Mouse (Mus musculus): ENCODE data around the gene Eaf2. TPM values are rescaled to one million over a fixed set of nuclear protein-coding genes. Genes with fewer than 3 reads are reported as not detected.
"Not testable (repeated sequence)": the region's sequence is repeated elsewhere in the genome, so short reads cannot be mapped to it uniquely, and the experiment has no call there.

The Eaf2 gene
- polyA plus RNA-seq, 1 experiment from 2014 or later = 1.7 TPM

DNA sequence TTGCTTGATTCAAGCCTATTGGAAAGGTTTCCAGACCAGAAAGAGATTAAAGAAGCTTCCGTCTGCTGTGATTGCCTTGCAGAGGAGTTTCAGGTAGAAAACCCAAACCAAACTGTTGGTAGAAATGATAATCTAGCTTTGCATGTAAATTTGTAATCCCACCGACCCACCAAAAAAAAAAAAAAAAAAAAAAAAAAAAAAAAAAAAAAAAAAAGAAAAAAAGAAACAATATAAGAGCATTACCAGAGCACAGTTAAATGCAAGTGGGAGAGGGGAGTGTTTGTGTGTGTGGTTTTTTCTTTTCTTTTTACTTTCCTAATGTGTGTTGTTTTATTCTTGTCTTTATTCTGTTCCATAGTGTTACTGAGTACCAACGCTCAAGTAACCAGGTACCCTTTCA lies 23.6 kb downstream of the Eaf2 start:
- no peaks in the 10 kb centered on the region for H3K27me3 ChIP-seq
- DNase-seq (ENCODE audit: low read depth, low spot score) (no peak), ATAC-seq (no peak)
- CTCF ChIA-PET = interaction anchor here (1.0 kb wide), 1 partner anchor 9 kb away, joined by 3 read pairs; no protein-coding TSS in a partner anchor
- in situ Hi-C loops (cut with MboI; ENCODE audit: low pct_unique_long_range_greater_than_20kb) = no loop called here
- POLR2A ChIA-PET = no interaction called here
- no peak for TF ChIP-seq CTCF (IDR thresholded peaks at IDR 0.05)

DNA sequence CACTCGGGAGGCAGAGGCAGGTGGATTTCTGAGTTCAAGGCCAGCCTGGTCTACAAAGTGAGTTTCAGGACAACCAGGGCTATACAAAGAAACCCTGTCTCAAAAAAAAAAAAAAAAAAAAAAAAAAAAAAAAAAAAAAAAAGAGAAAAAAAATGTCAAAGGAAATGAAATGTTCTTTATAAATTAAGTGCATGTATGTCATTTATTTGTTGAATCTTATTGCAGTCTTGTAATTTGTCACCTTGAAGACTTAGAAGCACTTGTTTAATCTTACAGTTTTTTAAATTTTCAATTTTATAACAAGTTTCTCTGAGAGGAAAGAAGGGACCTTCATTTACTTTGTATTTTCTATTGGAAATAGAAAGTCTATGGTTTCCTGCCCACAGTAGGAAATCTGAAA lies 27.9 kb downstream of the Eaf2 start:
- DNase-seq (ENCODE audit: low read depth, low spot score); POLR2A ChIA-PET; CTCF ChIA-PET; ATAC-seq; H3K27me3 ChIP-seq; in situ Hi-C loops (cut with MboI; ENCODE audit: low pct_unique_long_range_greater_than_20kb): not testable (repeated sequence)

DNA sequence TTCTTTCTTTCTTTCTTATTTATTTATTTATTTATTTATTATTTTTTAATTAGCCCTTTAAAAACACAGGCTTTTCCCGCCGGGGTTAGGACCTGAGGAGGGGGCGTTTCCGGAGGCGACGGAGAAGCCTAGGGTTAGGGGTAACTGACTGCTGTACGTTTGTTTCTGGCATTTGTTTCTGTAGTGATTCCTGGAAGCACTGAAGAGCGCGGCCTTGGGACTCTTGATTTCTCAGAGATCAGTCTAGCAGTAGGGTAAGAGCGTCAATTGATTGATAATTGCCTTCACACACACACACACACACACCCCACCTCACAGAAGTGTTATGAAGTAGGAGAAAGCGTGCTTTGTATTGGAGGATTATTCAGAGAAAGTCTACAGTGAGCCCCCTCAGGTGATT lies 46.0 kb downstream of the Eaf2 start:
- no peak for DNase-seq (ENCODE audit: low read depth, low spot score)
- no peak for ATAC-seq
- H3K27me3 ChIP-seq = peaks cover 8% of the 10 kb centered on the region
- POLR2A ChIA-PET = interaction anchor here (1.1 kb wide), 1 partner anchor 9 kb away, joined by 4 read pairs; no protein-coding TSS in a partner anchor
- in situ Hi-C loops (cut with MboI; ENCODE audit: low pct_unique_long_range_greater_than_20kb) = no loop called here
- CTCF ChIA-PET = no interaction called here
- no peak for TF ChIP-seq CTCF (IDR thresholded peaks at IDR 0.05)

DNA sequence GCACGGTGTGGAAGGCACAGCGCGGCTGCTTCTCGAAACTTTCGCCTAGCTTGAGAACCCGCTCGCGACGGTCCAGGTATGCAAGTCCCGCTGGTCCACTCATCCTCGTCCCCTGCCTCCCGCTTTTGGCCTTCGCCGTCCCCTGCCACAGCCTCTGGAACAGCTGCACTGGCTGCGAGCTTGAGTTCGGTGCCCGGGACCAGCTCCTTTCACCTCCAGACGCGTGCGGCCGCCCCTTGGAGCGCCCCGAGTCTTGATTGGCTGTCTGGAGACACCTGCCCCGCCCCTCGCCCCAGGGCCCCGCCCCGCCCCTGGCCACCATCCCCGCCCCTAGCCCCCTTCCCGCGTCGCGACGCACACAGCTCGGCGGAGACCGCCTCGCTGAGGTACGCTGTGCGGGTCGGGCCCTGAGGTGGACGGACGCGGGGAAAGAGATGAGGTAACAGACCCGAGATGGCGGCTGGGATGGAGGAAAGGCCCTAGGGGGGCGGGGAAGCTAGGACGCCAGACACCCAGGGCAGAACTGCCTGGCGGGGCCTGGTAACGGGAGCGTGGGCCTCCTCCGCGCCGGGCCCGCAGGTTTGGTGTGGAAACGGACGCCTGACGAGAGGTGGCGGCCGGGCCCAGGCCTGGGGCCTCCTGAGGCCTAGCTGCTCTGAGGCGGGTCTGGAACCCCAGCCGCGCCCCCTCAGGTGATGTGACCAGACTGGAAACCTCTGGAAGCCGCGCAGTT lies 46.6 kb downstream of the Eaf2 start, which contains the start of gene Iqcb1:
Gene Iqcb1, plus strand, starts transcription at position 332 of the 733 bp plus-strand sequence.
- ChIA-PET CTCF (no interaction called here), POLR2A (interaction anchor here (1.1 kb wide), 1 partner anchor 9 kb away, joined by 4 read pairs; no protein-coding TSS in a partner anchor)
- ATAC-seq = peak; percentile 98
- in situ Hi-C loops (cut with MboI; ENCODE audit: low pct_unique_long_range_greater_than_20kb) = no loop called here
- peaks cover 8% of the 10 kb centered on the region for H3K27me3 ChIP-seq
- no peak for TF ChIP-seq CTCF (IDR thresholded peaks at IDR 0.05)
- no peak for DNase-seq (ENCODE audit: low read depth, low spot score)

DNA sequence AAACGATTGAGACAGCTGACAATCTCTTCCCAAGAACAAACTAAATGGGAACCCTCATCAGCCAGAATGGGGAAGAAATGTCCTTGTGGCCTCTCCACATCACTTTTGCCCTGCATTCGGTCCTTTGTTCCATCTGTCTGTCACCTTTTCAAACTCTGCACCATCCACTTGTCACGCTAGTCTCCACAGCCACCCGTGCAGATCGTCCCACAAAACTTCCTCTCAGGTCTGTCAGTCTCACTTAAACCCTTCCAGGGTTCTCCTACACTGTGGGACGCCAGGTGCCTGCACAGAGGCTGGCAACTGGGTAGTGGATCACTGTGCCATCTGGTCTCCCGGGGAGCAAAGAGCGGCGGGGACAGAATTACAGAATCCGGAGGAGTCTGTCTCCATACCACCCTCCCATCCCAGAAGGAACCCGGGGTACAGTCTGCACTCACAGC lies 47.2 kb downstream of the Eaf2 start:
- ChIA-PET POLR2A (no interaction called here), CTCF (no interaction called here)
- in situ Hi-C loops (cut with MboI; ENCODE audit: low pct_unique_long_range_greater_than_20kb) = no loop called here
- ATAC-seq = peak; percentile 58
- H3K27me3 ChIP-seq = peaks cover 8% of the 10 kb centered on the region
- no peak for TF ChIP-seq CTCF (IDR thresholded peaks at IDR 0.05)
- DNase-seq (ENCODE audit: low read depth, low spot score) = no peak

DNA sequence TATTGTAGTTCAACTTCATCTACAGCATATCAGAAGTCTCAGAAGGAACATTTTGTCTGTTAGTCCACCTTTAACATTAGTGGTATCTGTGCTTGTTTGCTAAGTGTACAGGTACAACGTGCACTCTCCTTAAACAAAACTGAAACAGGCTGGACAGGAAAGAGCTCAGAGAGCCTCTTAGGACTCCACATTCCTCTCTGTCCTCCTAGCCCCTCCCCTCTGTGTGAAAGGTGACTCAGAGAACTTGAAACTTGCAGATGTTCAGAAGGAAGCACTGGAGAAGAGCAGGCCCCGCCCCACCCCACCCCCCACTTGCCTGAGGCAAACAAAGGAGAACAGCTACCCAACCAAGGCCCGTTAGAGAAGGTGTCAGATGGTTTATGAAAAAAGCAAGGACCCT lies 53.3 kb downstream of the Eaf2 start:
- in situ Hi-C loops (cut with MboI; ENCODE audit: low pct_unique_long_range_greater_than_20kb) = loop anchor here (25.0 kb wide), 1 partner anchor 734 kb away; no protein-coding TSS in a partner anchor
- CTCF ChIA-PET = interaction anchor here (1.0 to 2.0 kb wide), 3 partner anchors 10 to 102 kb away, joined by 3 to 6 read pairs (median 5); no protein-coding TSS in a partner anchor

DNA sequence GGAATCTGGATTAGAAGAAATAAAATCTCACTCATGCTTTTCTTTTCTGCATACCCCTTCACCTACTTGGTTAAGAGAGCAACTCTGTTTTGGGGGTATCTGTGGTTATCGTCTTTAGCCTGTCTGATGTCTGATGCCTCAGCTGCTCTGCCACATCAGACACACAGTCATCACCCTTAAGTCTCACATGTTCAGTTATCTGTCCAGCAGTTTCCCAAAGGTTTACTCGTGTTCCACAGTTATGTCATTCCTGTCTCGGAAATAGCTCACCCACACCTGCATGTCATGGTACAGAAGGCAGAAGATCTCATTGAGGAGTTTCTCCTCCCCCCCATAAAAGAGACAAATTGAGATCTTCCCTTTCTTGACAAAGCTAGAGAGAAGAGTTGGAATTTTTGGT lies 54.1 kb downstream of the Eaf2 start:
- no peak for TF ChIP-seq CTCF (IDR thresholded peaks at IDR 0.05)
- POLR2A ChIA-PET = no interaction called here
- in situ Hi-C loops (cut with MboI; ENCODE audit: low pct_unique_long_range_greater_than_20kb) = loop anchor here (25.0 kb wide), 1 partner anchor 733 kb away; no protein-coding TSS in a partner anchor
- ATAC-seq (no peak), DNase-seq (ENCODE audit: low read depth, low spot score) (no peak)
- CTCF ChIA-PET = interaction anchor here (0.8 to 2.0 kb wide), 3 partner anchors 11 to 101 kb away, joined by 3 to 6 read pairs (median 5); no protein-coding TSS in a partner anchor
- H3K27me3 ChIP-seq = no peaks in the 10 kb centered on the region

More for the DNA sequence above, 53.3 kb downstream of the Eaf2 start:
- DNase-seq (ENCODE audit: low read depth, low spot score) (peak; percentile 28), ATAC-seq (peak; percentile 96)
- peaks cover 3% of the 10 kb centered on the region for H3K27me3 ChIP-seq
- no peak for TF ChIP-seq CTCF (IDR thresholded peaks at IDR 0.05)
- POLR2A ChIA-PET = no interaction called here

DNA sequence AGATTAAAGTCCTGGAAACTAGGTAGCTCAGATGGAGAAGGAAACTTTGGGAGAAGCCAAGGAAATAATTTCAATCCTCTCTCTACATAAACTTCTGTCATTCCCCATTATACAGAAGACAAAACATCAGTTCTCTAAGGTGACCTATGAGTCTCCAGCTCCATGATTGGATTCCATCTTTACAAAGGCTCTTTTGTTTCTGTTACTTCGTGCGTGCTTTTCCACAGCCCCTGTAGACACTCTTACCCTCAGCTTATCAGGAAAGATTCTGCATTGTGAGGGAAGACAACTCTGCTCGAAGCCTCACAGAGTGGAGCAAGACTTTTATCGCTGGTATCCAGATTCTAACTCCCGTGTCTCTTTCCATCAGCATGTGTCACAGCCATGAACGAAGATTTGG lies 54.8 kb downstream of the Eaf2 start:
- in situ Hi-C loops (cut with MboI; ENCODE audit: low pct_unique_long_range_greater_than_20kb) = loop anchor here (25.0 kb wide), 1 partner anchor 733 kb away; no protein-coding TSS in a partner anchor
- H3K27me3 ChIP-seq = no peaks in the 10 kb centered on the region

DNA sequence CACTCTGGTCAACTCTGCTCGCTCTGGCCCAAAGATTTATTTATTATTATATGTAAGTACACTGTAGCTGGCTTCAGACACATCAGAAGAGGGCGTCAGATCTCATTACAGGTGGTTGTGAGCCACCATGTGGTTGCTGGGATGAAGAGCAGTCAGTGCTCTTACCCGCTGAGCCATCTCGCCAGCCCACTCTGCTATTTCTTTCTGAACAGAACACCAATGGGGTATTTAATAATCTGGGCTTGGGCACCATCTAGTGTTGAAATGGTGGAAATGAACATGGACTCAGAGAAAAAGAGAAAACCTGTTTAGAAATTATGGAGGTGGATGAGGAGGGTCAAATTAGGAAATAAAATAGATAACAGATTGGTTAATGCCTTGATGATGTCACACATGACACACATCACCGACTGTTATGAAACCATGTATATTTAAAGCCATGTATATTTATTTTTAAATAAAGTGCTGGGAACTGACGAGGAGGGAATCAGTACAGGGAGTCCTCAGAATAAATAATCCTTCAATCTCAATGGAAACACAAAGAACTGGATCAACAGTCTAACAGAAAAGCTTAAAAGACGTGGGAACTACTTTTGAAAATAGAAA lies 57.4 kb downstream of the Eaf2 start:
- TF ChIP-seq CTCF (IDR thresholded peaks at IDR 0.05) = peak; percentile 95
- H3K27me3 ChIP-seq = peaks cover 4% of the 10 kb centered on the region
- ChIA-PET POLR2A (no interaction called here), CTCF (interaction anchor here (1.0 to 2.4 kb wide), 5 partner anchors 13 to 343 kb away, joined by 3 to 10 read pairs (median 3); no protein-coding TSS in a partner anchor)
- DNase-seq (ENCODE audit: low read depth, low spot score) (peak; percentile 19), ATAC-seq (peak; percentile 86)
- in situ Hi-C loops (cut with MboI; ENCODE audit: low pct_unique_long_range_greater_than_20kb) = loop anchor here (25.0 kb wide), 1 partner anchor 730 kb away; no protein-coding TSS in a partner anchor

More for the DNA sequence above, 54.8 kb downstream of the Eaf2 start:
- DNase-seq (ENCODE audit: low read depth, low spot score) = no peak
- ChIA-PET POLR2A (no interaction called here), CTCF (no interaction called here)
- no peak for ATAC-seq
- TF ChIP-seq CTCF (IDR thresholded peaks at IDR 0.05) = no peak

DNA sequence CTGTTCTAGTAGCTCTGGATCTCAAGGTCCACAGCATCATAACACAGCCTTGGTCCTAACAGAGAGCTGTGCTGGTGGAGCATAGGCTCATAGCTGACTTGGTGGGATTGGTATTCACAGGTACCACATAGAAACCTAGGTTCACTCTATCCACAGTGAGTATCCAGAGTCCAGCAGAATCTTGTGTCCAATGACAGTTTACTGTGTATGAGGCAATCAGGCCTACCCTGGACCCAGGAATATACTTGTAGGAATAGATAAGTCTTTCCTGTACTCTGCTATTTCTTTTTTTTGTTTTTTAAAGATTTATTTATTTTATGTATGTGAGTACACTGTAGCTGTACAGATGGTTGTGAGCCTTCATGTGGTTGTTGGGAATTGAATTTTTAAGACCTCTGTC lies 57.9 kb downstream of the Eaf2 start:
- no peak for ATAC-seq
- no peak for TF ChIP-seq CTCF (IDR thresholded peaks at IDR 0.05)
- DNase-seq (ENCODE audit: low read depth, low spot score) = no peak

More for the DNA sequence above, 57.9 kb downstream of the Eaf2 start:
- peaks cover 4% of the 10 kb centered on the region for H3K27me3 ChIP-seq
- ChIA-PET CTCF (interaction anchor here (1.0 to 2.4 kb wide), 6 partner anchors 13 to 347 kb away, joined by 3 to 10 read pairs (median 6); no protein-coding TSS in a partner anchor), POLR2A (no interaction called here)
- in situ Hi-C loops (cut with MboI; ENCODE audit: low pct_unique_long_range_greater_than_20kb) = loop anchor here (25.0 kb wide), 1 partner anchor 730 kb away; no protein-coding TSS in a partner anchor
